ENCODE assay signal across 13 mouse cellular contexts in the genomic region with DNA sequence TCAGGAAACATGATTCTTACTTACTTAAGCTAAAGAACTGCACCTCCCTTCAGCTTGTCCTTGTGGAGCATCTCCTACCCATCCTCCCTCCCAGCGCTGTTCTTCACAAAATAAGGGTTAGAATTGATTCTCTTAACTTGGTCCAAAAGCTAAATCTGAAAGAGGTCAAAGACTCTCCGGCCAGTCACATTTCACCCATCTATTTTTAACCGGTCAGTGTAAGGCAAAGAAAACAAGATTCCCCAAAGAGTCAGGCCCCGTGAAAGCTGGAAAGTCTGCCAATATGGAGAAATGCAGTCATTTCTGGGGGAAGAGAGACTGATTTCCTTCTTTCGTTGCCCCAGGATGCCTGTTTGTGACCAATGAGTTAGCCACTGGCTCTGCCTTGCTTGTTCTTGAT.
DNase-seq lines count a peak whose midpoint lies in the region; ATAC-seq lines count a peak whose summit lies in the region.
"Had no signal": no experiment of that assay in that cellular context is flagged by ENCODE, and none has a peak within 500 bp of the region (broad histone marks: within the 10 kb centered on the region; RNA-seq: fewer than 3 reads in every experiment).

No protein-coding gene starts in this region.

- H3K27ac ChIP-seq in lung, embryonic 15.5 days = peak overlapping the region; percentile 69
- H3K27ac ChIP-seq in heart, embryonic 12.5 days (ENCODE audit: poor library complexity, severe bottlenecking) = peak overlapping the region; percentile 31; the same call in 1 of the 2 replicates
- H3K27ac ChIP-seq in stomach, embryonic 15.5 days = peak overlapping the region; percentile 27
- H3K27ac ChIP-seq: liver, embryonic 14.5 days; midbrain, embryonic 13.5 days; neural tube, embryonic 12.5 days had no signal

- H3K9ac ChIP-seq in lung, embryonic 15.5 days = no peak overlapping the region
- no peak overlapping the region for H3K9ac ChIP-seq in heart, embryonic 12.5 days
- no peak overlapping the region for H3K9ac ChIP-seq in stomach, embryonic 15.5 days
- H3K9ac ChIP-seq: liver, embryonic 14.5 days; midbrain, embryonic 13.5 days; neural tube, embryonic 12.5 days had no signal

- DNase-seq in heart, adult 8-10 months (ENCODE audit: low spot score) = peak; percentile 52
- DNase-seq in heart, postnatal 14 days = no peak
- DNase-seq in lung, postnatal 4 days = no peak
- DNase-seq in frontal cortex, postnatal 10 days (ENCODE audit: low spot score in 2 of 2) = no peak
- DNase-seq: thymus, postnatal 14 days had no signal

- no peak overlapping the region for H3K4me3 ChIP-seq in lung, embryonic 15.5 days
- no peak overlapping the region for H3K4me3 ChIP-seq in heart, embryonic 12.5 days
- H3K4me3 ChIP-seq in stomach, embryonic 15.5 days (replicated peaks) = no peak overlapping the region
- H3K4me3 ChIP-seq: midbrain, embryonic 13.5 days; neural tube, embryonic 12.5 days had no signal

- no peaks in the 10 kb centered on the region for H3K27me3 ChIP-seq in lung, embryonic 15.5 days
- no peaks in the 10 kb centered on the region for H3K27me3 ChIP-seq in heart, embryonic 12.5 days (replicated peaks)
- H3K27me3 ChIP-seq in stomach, embryonic 15.5 days (replicated peaks) = no peaks in the 10 kb centered on the region
- H3K27me3 ChIP-seq: midbrain, embryonic 13.5 days; neural tube, embryonic 12.5 days had no signal

- H3K4me1 ChIP-seq in lung, embryonic 15.5 days = peaks cover 55% of the 10 kb centered on the region
- H3K4me1 ChIP-seq in heart, embryonic 12.5 days (replicated peaks) = peaks cover 53% of the 10 kb centered on the region
- H3K4me1 ChIP-seq in stomach, embryonic 15.5 days = peaks cover 28% of the 10 kb centered on the region

- H3K36me3 ChIP-seq in lung, embryonic 15.5 days = no peaks in the 10 kb centered on the region
- no peaks in the 10 kb centered on the region for H3K36me3 ChIP-seq in heart, embryonic 12.5 days
- no peaks in the 10 kb centered on the region for H3K36me3 ChIP-seq in stomach, embryonic 15.5 days
- H3K36me3 ChIP-seq: midbrain, embryonic 13.5 days; neural tube, embryonic 12.5 days had no signal

- 58% methylated on average over 5 of the region's 5 CpGs for WGBS in lung, embryonic 15.5 days
- 49% methylated on average over 5 of the region's 5 CpGs for whole genome bisulfite sequencing in heart, embryonic 12.5 days
- 70% methylated on average over 5 of the region's 5 CpGs for WGBS in stomach, embryonic 15.5 days

- no peaks in the 10 kb centered on the region for H3K9me3 ChIP-seq in lung, embryonic 15.5 days
- H3K9me3 ChIP-seq in heart, embryonic 12.5 days (replicated peaks) = no peaks in the 10 kb centered on the region
- no peaks in the 10 kb centered on the region for H3K9me3 ChIP-seq in stomach, embryonic 15.5 days
- H3K9me3 ChIP-seq: midbrain, embryonic 13.5 days; neural tube, embryonic 12.5 days had no signal

- no peak for ATAC-seq in lung, embryonic 15.5 days (ENCODE audit: borderline replicate concordance, extremely low read depth, low FRiP score, low TSS enrichment)
- ATAC-seq in heart, embryonic 12.5 days (ENCODE audit: insufficient number of reproducible peaks, low FRiP score) = no peak
- ATAC-seq in stomach, embryonic 15.5 days (ENCODE audit: insufficient read depth, low FRiP score, low read depth) = no peak
- ATAC-seq: forebrain, embryonic 16.5 days; intestine, postnatal 0 days; midbrain, embryonic 13.5 days had no signal

- no peak overlapping the region for H3K4me2 ChIP-seq in lung, embryonic 15.5 days
- H3K4me2 ChIP-seq in heart, embryonic 12.5 days = no peak overlapping the region
- no peak overlapping the region for H3K4me2 ChIP-seq in stomach, embryonic 15.5 days
- H3K4me2 ChIP-seq: midbrain, embryonic 13.5 days; neural tube, embryonic 12.5 days had no signal

- intact Hi-C loops in heart, postnatal 14 days (cut with DNase I) = no loop called here
